Mouse (Mus musculus) left cerebral cortex, adult 18-20 months (tissue): ENCODE measurements around the gene Mamld1. TPM values are rescaled to one million over a fixed set of nuclear protein-coding genes. Genes with fewer than 3 reads are reported as not detected.
"Not testable (repeated sequence)": the region's sequence is repeated elsewhere in the genome, so short reads cannot be mapped to it uniquely, and the experiment has no call there.

ENCODE experiments used
- DNase-seq, 2 experiments: peaks; one replicate each; pipeline ENCODE4 v3.0.0; 2021 to 2022; ENCODE audit warnings: low spot score in 2 of 2, mixed read lengths in 1 of 2
- long read RNA-seq, 2 experiments: library from polyadenylated mRNA; stranded (forward); transcript quantifications; one replicate each; pipeline ENCODE4 v2.0.0; 2021
- total RNA-seq, 2 experiments: library from RNA; stranded (reverse); gene quantifications; 2 replicates each; pipeline ENCODE4 v1.2.3; 2021

Gene Mamld1
- 10 to 100 TPM; 30.0 to 40.4 TPM for total RNA-seq
- long read RNA-seq, experiment 1, full-length matches to known transcripts: 19 of 27 reads
- long read RNA-seq, experiment 1, partial matches to known transcripts: 7 of 27 reads
- long read RNA-seq, experiment 1, other reads (novel, unspliced or antisense): 1 of 27 reads
- long read RNA-seq, experiment 2, full-length matches to known transcripts: 3 of 13 reads
- long read RNA-seq, experiment 2, partial matches to known transcripts: 6 of 13 reads
- long read RNA-seq, experiment 2, other reads (novel, unspliced or antisense): 4 of 13 reads

- peak; percentile 67 to 82 for DNase-seq
Measured at GRCm38 (mm10) chrX:71049864-71050576, at the start of gene Mamld1. TSS of gene Mamld1 (plus strand) at chrX:71050256.

- no peak for DNase-seq
Measured at GRCm38 (mm10) chrX:71024718-71025117, 25.3 kb upstream of the Mamld1 start.

- DNase-seq: no peak
Measured at GRCm38 (mm10) chrX:71028007-71028406, 22.0 kb upstream of the Mamld1 start.

GRCm38 (mm10) chrX:71028976-71029375 is 21.1 kb upstream of the Mamld1 start:
- not testable (repeated sequence) for DNase-seq

- peak; percentile 12 to 17 for DNase-seq
Measured at GRCm38 (mm10) chrX:71050677-71051311, 738 bp downstream of the Mamld1 start.

GRCm38 (mm10) chrX:71051361-71052114 is 1.5 kb downstream of the Mamld1 start:
- peak; percentile 15 to 20 for DNase-seq

GRCm38 (mm10) chrX:71052115-71052478 is 2.0 kb downstream of the Mamld1 start:
- DNase-seq: peak; percentile 80 to 82

- DNase-seq: no peak
Measured at GRCm38 (mm10) chrX:71052481-71053216, 2.6 kb downstream of the Mamld1 start.

GRCm38 (mm10) chrX:71053246-71053645 is 3.2 kb downstream of the Mamld1 start:
- DNase-seq: no peak

GRCm38 (mm10) chrX:71056968-71057367 is 6.9 kb downstream of the Mamld1 start:
- no peak for DNase-seq

- no peak for DNase-seq
Measured at GRCm38 (mm10) chrX:71085092-71085807, 35.2 kb downstream of the Mamld1 start.

GRCm38 (mm10) chrX:71087370-71088079 is 37.5 kb downstream of the Mamld1 start:
- DNase-seq: no peak

- no peak for DNase-seq
Measured at GRCm38 (mm10) chrX:71088080-71088414, 38.0 kb downstream of the Mamld1 start.

- no peak for DNase-seq
Measured at GRCm38 (mm10) chrX:71105820-71106219, 55.8 kb downstream of the Mamld1 start.

- DNase-seq: peak; percentile 37 to 50
Measured at GRCm38 (mm10) chrX:71106392-71106791, 56.3 kb downstream of the Mamld1 start.

- no peak for DNase-seq
Measured at GRCm38 (mm10) chrX:71108056-71108735, 58.1 kb downstream of the Mamld1 start.

- no peak for DNase-seq
Measured at GRCm38 (mm10) chrX:71110333-71110732, 60.3 kb downstream of the Mamld1 start.

GRCm38 (mm10) chrX:71122359-71123293 is 72.6 kb downstream of the Mamld1 start:
- no peak for DNase-seq
